8 mouse cellular contexts compared by ENCODE assay signal in genomic region chr14:50895985-50896746, GRCm38 (mm10). TPM values are rescaled to one million over a fixed set of nuclear protein-coding genes. Genes with fewer than 3 reads are reported as not detected.
A peak's percentile ranks its signal among the peaks of the same experiment; 100 is the strongest.
DNase-seq lines count a peak whose midpoint lies in the region; ATAC-seq lines count a peak whose summit lies in the region.

No protein-coding gene starts in this region.

- peak; percentile 94 for DNase-seq in NIH3T3 (ENCODE audit: low read depth)
- DNase-seq in cerebellum, adult 8-10 months, result peak; percentile 71
- DNase-seq in frontal cortex, postnatal 36 days (ENCODE audit: low spot score in 2 of 2), result peak; percentile 43 to 49
- peak; percentile 19 to 26 for DNase-seq in layer of hippocampus, postnatal 25 days (ENCODE audit: extremely low spot score in 1 of 2, low spot score in 1 of 2)
- peak; percentile 86 for DNase-seq in lung, postnatal 10 days
- DNase-seq in ovary, postnatal 14 days (ENCODE audit: low spot score), result peak; percentile 36
- DNase-seq in natural killer cell, adult 2 months (ENCODE audit: low spot score in 2 of 2), result no peak

- H3K27ac ChIP-seq in hindbrain, embryonic 12.5 days, result no peak overlapping the region

- peak; percentile 53; the same call in 1 of the 2 replicates for ATAC-seq in hindbrain, embryonic 12.5 days (ENCODE audit: low FRiP score)

- peak overlapping the region; percentile 48 for H3K4me3 ChIP-seq in hindbrain, embryonic 12.5 days

- peak overlapping the region; percentile 64 for H3K9ac ChIP-seq in hindbrain, embryonic 12.5 days

- peaks cover 10% of the 10 kb centered on the region for H3K4me1 ChIP-seq in hindbrain, embryonic 12.5 days

- WGBS in hindbrain, embryonic 12.5 days, result 15% methylated on average over 19 of the region's 19 CpGs

- H3K9me3 ChIP-seq in hindbrain, embryonic 12.5 days (replicated peaks), result no peaks in the 10 kb centered on the region

- peaks cover 15% of the 10 kb centered on the region; the same call in 1 of the 2 replicates for H3K27me3 ChIP-seq in hindbrain, embryonic 12.5 days

- no peaks in the 10 kb centered on the region for H3K36me3 ChIP-seq in hindbrain, embryonic 12.5 days

- peak overlapping the region; percentile 91 for H3K4me2 ChIP-seq in hindbrain, embryonic 12.5 days (replicated peaks)

RNA-seq across cellular contexts. Expression of gene Klhl33, which starts 1.1 kb away (rescaled TPM):
- 0.39 and 0.51 TPM in 2 replicates for polyA plus RNA-seq in hindbrain, embryonic 12.5 days (2016; fragmentation: Nextera tagmentation; extraction: Ambion mirVana)
- total RNA-seq in layer of hippocampus, postnatal 25 days (2021), result 1 to 10 TPM; 3.2 to 3.3 TPM

RNA-seq across cellular contexts. Expression of gene Tep1, which starts 25.8 kb away (rescaled TPM):
- polyA plus RNA-seq in hindbrain, embryonic 12.5 days (2016; fragmentation: Nextera tagmentation; extraction: Ambion mirVana), result 6.3 and 6.7 TPM in 2 replicates
- 1 to 10 TPM; 2.1 to 3.1 TPM for total RNA-seq in layer of hippocampus, postnatal 25 days (2021)

RNA-seq across cellular contexts. Expression of gene Osgep, which starts 28.5 kb away (rescaled TPM):
- 108 and 122 TPM in 2 replicates for polyA plus RNA-seq in hindbrain, embryonic 12.5 days (2016; fragmentation: Nextera tagmentation; extraction: Ambion mirVana)
- total RNA-seq in layer of hippocampus, postnatal 25 days (2021), result 10 to 100 TPM; 34.6 to 37.0 TPM

RNA-seq across cellular contexts. Expression of gene Apex1, which starts 28.6 kb away (rescaled TPM):
- polyA plus RNA-seq in hindbrain, embryonic 12.5 days (2016; fragmentation: Nextera tagmentation; extraction: Ambion mirVana), result 246 and 257 TPM in 2 replicates
- total RNA-seq in layer of hippocampus, postnatal 25 days (2021), result 10 to 100 TPM; 67.4 to 75.4 TPM

RNA-seq across cellular contexts. Expression of gene Pip4p1, which starts 34.5 kb away (rescaled TPM):
- 71.8 and 79.8 TPM in 2 replicates for polyA plus RNA-seq in hindbrain, embryonic 12.5 days (2016; fragmentation: Nextera tagmentation; extraction: Ambion mirVana)
- 10 to 100 TPM; 85.3 to 88.8 TPM for total RNA-seq in layer of hippocampus, postnatal 25 days (2021)

Comparison
In these comparisons a context has a peak if more than half of its experiments do, and no peak if none do; other contexts are left out.
1. DNase-seq: peak in NIH3T3 (single experiment), cerebellum, adult 8-10 months (single experiment), frontal cortex, postnatal 36 days (2 of 2), layer of hippocampus, postnatal 25 days (2 of 2), lung, postnatal 10 days (single experiment) and ovary, postnatal 14 days (single experiment); none in natural killer cell, adult 2 months (0 of 2).